Mouse (Mus musculus): ENCODE measurements around the gene Bcas2. TPM values are rescaled to one million over a fixed set of nuclear protein-coding genes. Genes with fewer than 3 reads are reported as not detected.
A peak's percentile ranks its signal among the peaks of the same experiment; 100 is the strongest.

Bcas2 gene
- total RNA-seq, 2 experiments from 2014 or later: 68.5 to 68.9 TPM

DNA sequence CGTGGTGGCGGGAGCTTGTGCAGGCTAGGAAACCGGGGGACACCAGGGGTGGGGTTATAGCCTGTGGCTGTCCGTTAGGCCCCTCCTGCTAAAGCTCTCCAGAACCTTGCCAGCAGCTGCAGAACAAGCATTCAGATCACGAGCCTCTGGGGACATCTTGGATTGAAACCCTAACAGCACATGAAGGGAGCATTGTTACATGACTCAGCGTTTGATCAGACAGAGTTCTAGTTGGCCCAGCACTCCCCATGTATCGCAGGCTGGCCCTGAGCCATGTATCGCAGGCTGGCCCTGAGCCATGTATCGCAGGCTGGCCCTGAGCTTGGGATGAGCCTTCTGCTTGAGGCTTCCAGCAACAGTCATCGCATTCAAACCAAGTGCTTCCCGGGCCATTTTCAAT lies 30.2 kb upstream of the Bcas2 start:
- no peak for DNase-seq (ENCODE audit: extremely low spot score in 1 of 2, low spot score in 2 of 2)
- H3K27ac ChIP-seq: no peak overlapping the region
- TF ChIP-seq CTCF (IDR thresholded peaks at IDR 0.05): no peak
- intact Hi-C loops (cut with DNase I): no loop called here
- H3K4me3 ChIP-seq: no peak overlapping the region

- H3K4me3 ChIP-seq: no peak overlapping the region
- intact Hi-C loops (cut with DNase I): no loop called here
- no peak for TF ChIP-seq CTCF (IDR thresholded peaks at IDR 0.05)
- no peak for DNase-seq (ENCODE audit: extremely low spot score in 1 of 2, low spot score in 2 of 2)
- no peak overlapping the region for H3K27ac ChIP-seq
Observed at GRCm38 (mm10) chr3:103142366-103142765, 29.1 kb upstream of the Bcas2 start.

GRCm38 (mm10) chr3:103145336-103145735 lies 26.1 kb upstream of the Bcas2 start:
- TF ChIP-seq CTCF (IDR thresholded peaks at IDR 0.05): no peak
- no peak overlapping the region for H3K4me3 ChIP-seq
- no peak overlapping the region for H3K27ac ChIP-seq
- no peak for DNase-seq (ENCODE audit: extremely low spot score in 1 of 2, low spot score in 2 of 2)
- intact Hi-C loops (cut with DNase I): no loop called here

- DNase-seq (ENCODE audit: extremely low spot score in 1 of 2, low spot score in 2 of 2): no peak
- TF ChIP-seq CTCF (IDR thresholded peaks at IDR 0.05): no peak
- Histone ChIP-seq H3K4me3 (no peak overlapping the region), H3K27ac (no peak overlapping the region)
- intact Hi-C loops (cut with DNase I): no loop called here
Observed at GRCm38 (mm10) chr3:103145791-103146190, 25.7 kb upstream of the Bcas2 start.

GRCm38 (mm10) chr3:103146330-103147166 lies 24.9 kb upstream of the Bcas2 start:
- H3K4me3 ChIP-seq: no peak overlapping the region
- H3K27ac ChIP-seq: no peak overlapping the region
- intact Hi-C loops (cut with DNase I): no loop called here
- TF ChIP-seq CTCF (IDR thresholded peaks at IDR 0.05): no peak
- DNase-seq (ENCODE audit: extremely low spot score in 1 of 2, low spot score in 2 of 2): peak in 1 of 2 experiments; percentile 10

DNA sequence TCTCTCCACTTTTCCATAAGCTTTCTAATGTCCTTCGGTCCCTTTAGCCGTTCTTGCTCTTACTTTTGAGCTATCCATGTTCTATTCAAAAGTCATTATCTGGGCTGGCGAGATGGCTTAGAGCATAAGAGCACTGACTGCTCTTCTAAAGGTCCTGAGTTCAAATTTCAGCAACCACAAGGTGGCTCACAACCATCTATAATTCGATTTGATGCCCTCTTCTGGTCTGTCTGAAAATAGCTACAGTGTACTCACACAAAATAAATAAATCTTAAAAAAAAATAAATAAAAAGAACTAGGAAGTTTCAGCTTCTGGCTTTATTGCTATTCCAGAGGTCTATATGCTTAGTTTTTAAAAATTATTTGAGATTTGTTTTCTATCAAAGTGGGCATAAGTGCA lies 23.7 kb upstream of the Bcas2 start:
- intact Hi-C loops (cut with DNase I): no loop called here

GRCm38 (mm10) chr3:103148941-103149340 lies 22.5 kb upstream of the Bcas2 start:
- TF ChIP-seq CTCF (IDR thresholded peaks at IDR 0.05): no peak
- Histone ChIP-seq H3K4me3 (no peak overlapping the region), H3K27ac (no peak overlapping the region)
- intact Hi-C loops (cut with DNase I): no loop called here
- no peak for DNase-seq (ENCODE audit: extremely low spot score in 1 of 2, low spot score in 2 of 2)

More for the DNA sequence above, 23.7 kb upstream of the Bcas2 start:
- no peak for DNase-seq (ENCODE audit: extremely low spot score in 1 of 2, low spot score in 2 of 2)
- Histone ChIP-seq H3K4me3 (no peak overlapping the region), H3K27ac (no peak overlapping the region)
- TF ChIP-seq CTCF (IDR thresholded peaks at IDR 0.05): peak; percentile 8

DNA sequence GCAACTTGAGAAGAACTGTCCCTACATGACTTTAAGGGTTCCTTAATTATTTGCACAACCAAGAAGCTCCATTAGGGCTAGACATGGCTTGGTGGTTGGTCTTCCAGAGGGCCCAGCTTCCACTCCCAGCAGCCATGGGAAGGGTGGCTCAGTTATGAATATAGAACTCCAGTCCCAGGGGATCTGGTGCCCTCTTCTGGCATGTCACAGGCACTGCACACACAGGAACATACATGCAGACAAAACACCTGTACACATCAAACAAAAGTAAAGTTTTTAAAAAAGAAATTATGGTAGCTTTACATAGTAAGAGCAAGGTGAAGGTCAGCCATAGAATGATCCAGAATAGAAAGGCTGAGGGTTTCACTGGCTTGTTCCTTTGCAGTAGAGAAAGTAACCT lies 17.7 kb upstream of the Bcas2 start:
- no peak for DNase-seq (ENCODE audit: extremely low spot score in 1 of 2, low spot score in 2 of 2)
- Histone ChIP-seq H3K4me3 (no peak overlapping the region), H3K27ac (no peak overlapping the region)
- peak; percentile 31 for TF ChIP-seq CTCF (IDR thresholded peaks at IDR 0.05)
- intact Hi-C loops (cut with DNase I): loop anchor here (5.0 kb wide), 1 partner anchor 51 kb away; the partner anchor contains the start of gene Dennd2c

DNA sequence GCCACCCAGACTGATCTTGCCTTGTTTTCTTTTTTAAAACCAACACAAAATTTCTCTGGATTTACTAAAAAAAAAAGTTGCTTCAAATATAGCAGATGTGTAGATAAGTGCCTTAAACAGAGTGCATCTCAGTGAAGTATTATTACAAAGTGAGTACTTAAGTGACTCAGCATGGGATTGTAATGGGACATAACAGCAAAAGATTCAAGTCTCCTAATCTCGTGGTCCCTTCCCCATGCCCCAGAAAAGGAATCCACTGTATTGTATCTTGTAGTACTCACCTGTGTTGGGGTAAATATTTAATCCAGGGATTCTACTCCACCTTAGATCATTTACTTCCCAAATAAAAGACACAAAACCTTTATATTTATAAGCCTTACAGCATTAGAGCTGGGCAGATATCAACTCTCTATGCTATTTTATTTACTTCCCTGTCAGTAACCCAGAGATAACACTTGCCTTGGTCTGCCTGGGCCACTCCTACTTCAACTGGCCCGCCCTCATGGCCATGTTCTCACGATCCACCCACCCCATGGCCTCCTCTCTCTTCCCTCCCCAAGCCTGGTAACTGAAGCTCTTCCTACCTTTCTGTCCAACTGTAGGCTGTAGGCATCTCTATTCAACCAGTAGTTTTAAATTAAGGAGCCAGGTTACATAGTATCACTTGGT lies 12.1 kb upstream of the Bcas2 start:
- intact Hi-C loops (cut with DNase I): no loop called here
- Histone ChIP-seq H3K27ac (no peak overlapping the region), H3K4me3 (no peak overlapping the region)
- no peak for TF ChIP-seq CTCF (IDR thresholded peaks at IDR 0.05)
- no peak for DNase-seq (ENCODE audit: extremely low spot score in 1 of 2, low spot score in 2 of 2)

GRCm38 (mm10) chr3:103169771-103170170 lies 1.7 kb upstream of the Bcas2 start:
- Histone ChIP-seq H3K27ac (no peak overlapping the region), H3K4me3 (no peak overlapping the region)
- intact Hi-C loops (cut with DNase I): loop anchor here (2.0 to 5.0 kb wide), 5 partner anchors 67 to 455 kb away; partner anchors contain the start of genes Csde1, Dennd2c, Nras and Trim33
- peak; percentile 67 to 78 for DNase-seq (ENCODE audit: extremely low spot score in 1 of 2, low spot score in 2 of 2)
- peak; percentile 82 for TF ChIP-seq CTCF (IDR thresholded peaks at IDR 0.05)

DNA sequence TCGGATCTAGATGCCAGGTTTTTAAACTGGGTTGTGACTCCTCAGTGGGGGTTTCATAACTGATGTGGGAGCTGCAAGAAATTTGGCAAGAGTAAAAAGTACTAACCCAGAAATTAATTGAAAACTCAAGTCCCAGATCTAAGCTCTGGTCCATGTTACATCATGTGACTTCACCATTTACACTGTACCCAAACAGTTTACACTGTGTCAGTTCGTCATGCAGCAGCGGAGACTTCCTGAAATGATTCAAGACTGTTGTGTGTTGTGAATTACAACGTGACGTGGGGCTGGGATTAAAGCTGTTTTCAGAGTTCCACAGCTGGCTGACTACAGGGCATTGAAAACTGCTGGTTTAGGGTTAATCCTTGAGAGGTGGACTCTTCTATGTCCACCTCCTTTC lies 1.2 kb downstream of the Bcas2 start:
- no peak for DNase-seq (ENCODE audit: extremely low spot score in 1 of 2, low spot score in 2 of 2)
- Histone ChIP-seq H3K27ac (no peak overlapping the region), H3K4me3 (peak overlapping the region; percentile 99)
- TF ChIP-seq CTCF (IDR thresholded peaks at IDR 0.05): no peak
- intact Hi-C loops (cut with DNase I): loop anchor here (5.0 kb wide), 1 partner anchor 70 kb away; the partner anchor contains the start of gene Dennd2c

DNA sequence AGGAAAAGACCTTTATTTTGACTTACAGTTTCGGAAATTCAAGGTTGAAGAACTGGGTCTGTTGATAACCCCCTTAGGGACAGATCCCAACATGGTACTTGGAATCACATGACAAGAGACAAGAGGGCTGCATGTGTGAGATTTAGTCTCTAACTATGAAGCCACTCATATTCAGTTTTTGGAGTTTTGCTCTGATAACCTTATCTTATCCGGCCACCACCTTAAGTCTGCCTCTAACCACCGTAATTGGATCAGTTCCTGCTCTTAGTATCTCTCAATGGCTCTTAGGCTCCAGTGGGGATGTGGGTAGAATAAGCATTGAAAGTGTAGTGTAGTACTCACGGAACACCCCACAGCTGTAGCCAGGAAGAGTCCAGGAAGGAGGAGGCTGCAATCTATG lies 5.3 kb downstream of the Bcas2 start:
- no peak for TF ChIP-seq CTCF (IDR thresholded peaks at IDR 0.05)
- intact Hi-C loops (cut with DNase I): no loop called here
- H3K27ac ChIP-seq: no peak overlapping the region
- no peak overlapping the region for H3K4me3 ChIP-seq
- no peak for DNase-seq (ENCODE audit: extremely low spot score in 1 of 2, low spot score in 2 of 2)
